Mouse (Mus musculus) forelimb bud, embryonic 11.5 days (tissue): ENCODE measurements around the gene Dgcr2.

Source experiments
- DNase-seq: peaks from one replicate; pipeline ENCODE4 v3.0.0-alpha.2; 2012; ENCODE audit warnings: low read depth, low spot score

Dgcr2 gene

DNA sequence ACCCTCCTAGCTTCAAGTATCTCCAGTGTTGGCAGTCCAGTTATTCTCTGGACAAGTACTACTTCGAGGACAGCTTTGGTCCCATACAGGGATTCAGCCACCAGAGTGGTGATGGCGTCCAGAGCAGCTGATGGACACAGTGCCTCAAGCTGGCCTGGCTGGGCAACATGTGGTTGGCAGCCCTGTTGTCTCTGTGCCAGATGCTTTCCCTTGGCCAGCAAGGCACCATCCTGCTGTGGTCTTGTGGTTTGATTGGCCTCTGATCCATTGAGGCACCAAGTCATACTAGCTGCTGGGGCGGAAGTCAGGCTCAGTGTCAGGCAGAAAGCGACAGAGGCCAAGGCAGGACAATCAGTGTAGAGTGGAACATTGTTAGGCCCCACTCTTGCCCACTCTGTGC is 89.2 kb downstream of the Dgcr2 start:
- no peak for DNase-seq

DNA sequence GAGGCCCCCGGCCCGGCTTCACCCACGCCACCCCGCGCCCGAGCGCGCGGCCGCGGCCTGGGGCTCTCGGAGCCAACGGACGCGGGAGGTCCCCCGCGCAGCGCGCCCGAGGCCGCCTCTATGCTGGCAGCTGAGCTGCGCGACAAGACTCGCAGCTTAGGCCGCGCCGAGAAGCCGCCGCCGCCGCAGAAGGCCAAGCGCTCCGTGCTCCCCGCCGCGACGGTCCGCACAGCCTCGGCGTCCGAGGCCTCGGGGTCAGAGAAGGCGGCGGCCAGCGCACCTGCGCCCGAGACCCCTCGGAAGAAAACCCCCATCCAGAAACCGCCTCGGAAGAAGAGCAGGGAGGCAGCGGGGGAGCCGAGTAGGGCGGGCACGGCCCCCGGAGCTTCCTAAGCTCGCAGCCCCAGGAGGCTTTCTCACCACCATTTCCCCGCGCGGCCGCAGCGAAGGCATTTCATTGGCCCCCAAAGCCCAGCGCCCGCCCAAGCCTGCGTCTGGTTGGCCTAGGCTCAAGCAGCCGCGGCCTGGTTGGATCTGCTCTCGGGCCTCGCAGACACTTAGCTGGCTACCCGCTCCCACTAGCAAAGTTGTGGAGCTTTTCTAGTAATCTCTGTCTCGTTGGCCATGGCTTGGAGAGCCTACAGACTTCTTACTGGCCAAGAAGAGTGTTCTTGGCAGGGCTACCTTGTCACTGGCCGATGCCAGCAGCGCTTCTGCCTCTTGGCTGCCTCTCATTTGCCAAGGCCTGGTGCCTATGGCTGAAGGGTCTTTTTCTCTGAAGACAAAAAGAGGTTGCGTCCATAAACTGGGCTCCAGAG is 91.0 kb downstream of the Dgcr2 start:
- DNase-seq, result peak; percentile 87

DNA sequence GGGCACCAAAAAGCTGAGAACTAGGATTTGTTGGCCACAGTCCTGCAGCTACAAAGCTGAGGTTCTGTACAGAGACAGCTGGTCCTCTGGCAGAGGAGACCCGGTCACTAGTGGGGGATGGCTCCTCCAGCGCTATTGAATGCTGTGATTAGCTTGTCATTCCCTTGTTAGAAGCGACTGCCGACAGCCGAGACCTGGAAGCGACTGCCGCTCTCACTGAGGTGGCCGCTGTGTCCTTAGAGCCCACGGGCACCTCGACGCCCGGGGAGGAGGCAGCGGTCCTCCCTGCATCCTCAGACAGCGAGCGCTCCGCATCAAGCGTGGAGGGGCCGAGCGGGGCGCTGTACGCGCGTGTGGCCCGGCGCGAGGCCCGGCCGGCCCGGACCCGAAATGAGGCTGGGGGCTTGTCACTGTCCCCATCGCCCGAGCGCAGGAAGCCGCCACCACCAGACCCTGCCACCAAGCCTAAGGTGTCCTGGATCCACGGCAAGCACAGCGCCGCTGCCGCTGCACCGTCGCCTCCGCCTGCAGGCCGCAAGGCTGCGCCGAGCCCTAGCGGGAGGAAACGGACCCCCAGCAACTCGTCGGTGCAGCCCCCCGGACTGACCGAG is 91.7 kb downstream of the Dgcr2 start:
- no peak for DNase-seq

DNA sequence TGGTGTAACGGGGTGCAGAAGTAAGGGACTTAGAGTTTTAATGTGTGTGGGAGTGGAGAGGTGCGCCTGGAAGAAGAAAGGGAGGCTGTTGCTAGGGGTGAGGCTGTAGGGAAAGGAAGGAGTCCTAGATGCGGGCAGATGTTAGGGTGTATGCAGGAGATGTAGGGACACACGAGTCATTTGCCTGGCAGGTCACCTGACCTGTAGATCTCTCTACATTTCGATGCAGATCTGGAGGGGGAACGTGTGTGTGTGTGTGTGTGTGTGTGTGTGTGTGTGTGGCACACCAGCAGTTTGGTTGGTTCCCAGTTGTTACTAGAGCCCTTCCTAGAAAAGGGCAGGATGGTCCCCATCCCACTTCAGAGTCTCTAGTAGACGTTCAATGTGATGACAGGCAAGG is 93.4 kb downstream of the Dgcr2 start:
- no peak for DNase-seq

DNA sequence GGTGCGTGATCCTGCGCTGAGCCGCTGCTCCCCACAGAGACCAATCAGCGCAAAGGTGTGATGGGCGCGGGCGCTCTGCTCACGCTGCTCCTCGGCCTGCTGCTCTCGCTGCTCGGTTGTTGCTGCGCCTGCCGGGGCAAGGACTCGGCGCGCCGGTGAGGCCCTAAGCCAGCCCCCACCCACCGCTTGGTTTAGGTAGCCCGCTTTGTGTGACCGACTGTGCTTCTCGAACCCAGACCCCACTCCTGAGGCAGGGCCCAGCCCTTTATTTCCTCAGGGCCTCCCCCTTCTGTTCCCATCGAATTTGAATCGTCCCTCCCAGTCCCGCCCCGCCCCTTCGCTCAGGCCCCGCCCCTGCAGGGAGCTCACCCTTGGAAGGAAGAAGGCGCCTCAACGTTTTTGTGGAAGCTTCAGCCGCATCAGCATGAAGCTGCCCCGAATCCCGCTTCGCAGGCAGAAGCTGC is 93.9 kb downstream of the Dgcr2 start:
- peak; percentile 54 for DNase-seq

DNA sequence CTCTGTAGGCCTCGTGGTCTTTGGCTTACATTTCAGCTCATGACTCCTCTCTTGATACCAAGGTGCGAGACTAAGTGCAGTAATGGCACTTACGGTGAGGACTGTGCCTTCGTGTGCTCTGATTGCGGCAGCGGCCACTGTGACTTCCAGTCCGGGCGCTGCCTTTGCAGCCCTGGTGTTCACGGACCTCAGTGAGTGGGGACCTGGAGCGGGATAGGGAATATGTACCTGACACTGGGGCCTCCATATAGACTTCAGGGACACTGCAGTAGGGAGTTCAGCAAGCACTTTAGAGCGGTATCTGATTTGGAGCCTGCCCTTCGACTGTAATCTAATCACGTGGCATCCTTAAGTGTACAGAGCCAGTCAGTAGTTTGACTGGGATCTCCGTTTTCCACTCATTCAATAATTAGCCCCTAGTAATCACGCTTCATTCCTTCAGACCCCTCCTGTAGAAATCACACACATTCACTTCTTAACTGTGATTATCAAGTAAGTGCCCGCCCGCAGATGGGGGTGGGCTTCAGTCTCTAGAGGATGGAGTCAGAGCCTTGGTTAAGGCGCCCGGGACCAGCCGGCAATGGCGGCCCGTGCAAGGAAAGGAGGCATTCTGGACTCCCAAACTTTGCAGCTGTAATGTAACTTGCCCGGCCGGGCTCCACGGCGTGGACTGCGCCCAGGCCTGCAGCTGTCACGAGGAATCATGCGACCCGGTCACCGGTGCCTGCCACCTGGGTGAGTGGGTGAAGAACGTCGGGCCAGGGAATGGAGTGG is 94.5 kb downstream of the Dgcr2 start:
- DNase-seq, result no peak

DNA sequence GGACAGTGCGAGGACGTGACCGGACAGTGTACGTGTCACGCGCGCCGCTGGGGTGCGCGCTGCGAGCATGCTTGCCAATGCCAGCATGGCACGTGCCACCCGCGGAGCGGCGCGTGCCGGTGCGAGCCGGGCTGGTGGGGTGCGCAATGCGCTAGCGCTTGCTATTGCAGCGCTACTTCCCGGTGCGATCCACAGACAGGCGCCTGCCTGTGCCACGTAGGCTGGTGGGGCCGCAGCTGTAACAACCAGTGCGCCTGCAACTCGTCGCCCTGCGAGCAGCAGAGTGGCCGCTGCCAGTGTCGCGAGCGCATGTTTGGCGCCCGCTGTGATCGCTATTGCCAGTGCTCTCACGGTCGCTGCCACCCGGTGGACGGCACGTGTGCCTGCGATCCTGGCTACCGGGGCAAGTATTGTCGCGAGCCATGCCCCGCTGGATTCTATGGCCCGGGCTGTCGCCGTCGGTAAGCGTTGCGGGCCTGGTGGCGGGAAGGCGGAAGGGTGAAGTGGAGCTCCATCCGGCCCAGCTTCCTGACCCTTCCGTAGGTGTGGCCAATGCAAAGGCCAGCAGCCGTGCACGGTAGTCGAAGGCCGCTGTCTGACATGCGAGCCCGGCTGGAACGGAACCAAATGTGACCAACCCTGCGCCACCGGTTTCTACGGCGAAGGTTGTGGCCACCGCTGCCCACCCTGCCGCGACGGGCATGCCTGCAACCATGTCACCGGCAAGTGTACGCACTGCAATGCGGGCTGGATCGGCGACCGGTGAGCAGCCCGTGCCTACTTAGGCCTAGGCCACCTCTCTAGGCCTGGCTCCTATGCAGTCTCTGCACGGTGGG is 95.3 kb downstream of the Dgcr2 start:
- DNase-seq, result no peak

DNA sequence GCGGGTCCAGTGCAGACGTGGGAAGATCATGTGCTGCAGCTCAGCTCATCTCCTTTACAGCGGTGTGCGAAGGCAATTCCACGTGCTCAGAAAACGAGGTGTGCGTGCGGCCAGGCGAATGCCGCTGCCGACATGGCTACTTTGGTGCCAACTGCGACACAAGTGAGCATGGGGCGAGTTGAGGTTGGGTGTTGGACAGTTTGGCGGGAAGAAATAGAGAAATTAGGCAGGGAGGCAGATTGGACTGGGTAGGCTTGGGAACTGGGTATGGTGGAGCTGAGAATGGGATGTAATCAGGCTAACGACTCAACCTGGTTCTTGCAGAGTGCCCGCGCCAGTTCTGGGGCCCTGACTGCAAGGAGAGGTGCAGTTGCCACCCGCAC is 95.9 kb downstream of the Dgcr2 start:
- DNase-seq, result no peak

DNA sequence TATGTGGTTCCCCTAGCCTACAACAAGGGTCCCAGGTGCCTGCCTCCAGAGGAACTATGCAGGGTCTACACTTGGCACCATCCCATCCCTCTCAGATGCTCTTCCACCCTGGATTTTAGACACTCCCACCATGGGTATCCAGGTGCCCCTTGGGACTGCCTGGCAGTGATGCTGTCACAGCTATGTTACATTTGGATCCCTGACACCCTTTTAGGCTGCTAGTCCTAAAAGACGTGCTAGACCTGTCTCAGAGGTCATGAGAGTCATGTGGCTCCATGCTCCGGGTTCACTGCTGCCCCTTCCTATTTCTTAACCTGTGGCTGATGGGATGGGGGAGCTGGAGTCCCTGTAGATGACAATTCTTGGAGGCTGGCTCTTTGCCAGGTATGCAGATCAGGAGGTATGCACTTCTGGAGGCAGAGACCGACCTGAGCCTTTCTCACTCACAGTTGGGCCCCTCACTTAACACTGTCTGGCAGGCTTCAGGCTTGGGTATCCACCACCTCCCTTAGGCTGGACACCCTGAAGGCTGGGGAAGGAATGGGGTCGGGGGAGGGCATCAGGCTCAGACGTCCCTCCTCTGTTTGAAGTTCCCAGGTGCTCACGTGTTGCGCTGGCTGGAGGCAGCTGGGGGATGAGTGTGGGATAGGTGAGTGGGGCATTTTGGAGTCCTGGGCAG is 96.4 kb downstream of the Dgcr2 start:
- no peak for DNase-seq

DNA sequence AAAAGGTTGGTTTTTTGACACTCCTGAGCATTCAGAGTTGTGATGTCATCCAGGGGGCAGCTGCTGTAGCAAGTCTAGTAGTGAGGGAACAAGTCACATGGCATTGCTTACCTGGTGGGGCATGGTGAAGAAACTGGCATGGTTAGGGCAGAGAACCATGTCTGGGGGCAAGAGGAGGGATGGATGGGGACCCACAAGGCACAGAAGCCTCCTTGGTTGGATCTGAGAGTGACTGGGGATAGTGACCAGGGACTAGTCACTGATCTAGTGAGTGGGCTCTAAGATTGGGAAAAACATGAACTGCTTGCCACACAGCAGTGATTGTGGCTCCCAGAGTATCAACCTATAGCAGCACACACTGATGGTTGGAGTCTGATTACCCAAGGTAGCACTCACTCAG is 98.8 kb downstream of the Dgcr2 start:
- no peak for DNase-seq

DNA sequence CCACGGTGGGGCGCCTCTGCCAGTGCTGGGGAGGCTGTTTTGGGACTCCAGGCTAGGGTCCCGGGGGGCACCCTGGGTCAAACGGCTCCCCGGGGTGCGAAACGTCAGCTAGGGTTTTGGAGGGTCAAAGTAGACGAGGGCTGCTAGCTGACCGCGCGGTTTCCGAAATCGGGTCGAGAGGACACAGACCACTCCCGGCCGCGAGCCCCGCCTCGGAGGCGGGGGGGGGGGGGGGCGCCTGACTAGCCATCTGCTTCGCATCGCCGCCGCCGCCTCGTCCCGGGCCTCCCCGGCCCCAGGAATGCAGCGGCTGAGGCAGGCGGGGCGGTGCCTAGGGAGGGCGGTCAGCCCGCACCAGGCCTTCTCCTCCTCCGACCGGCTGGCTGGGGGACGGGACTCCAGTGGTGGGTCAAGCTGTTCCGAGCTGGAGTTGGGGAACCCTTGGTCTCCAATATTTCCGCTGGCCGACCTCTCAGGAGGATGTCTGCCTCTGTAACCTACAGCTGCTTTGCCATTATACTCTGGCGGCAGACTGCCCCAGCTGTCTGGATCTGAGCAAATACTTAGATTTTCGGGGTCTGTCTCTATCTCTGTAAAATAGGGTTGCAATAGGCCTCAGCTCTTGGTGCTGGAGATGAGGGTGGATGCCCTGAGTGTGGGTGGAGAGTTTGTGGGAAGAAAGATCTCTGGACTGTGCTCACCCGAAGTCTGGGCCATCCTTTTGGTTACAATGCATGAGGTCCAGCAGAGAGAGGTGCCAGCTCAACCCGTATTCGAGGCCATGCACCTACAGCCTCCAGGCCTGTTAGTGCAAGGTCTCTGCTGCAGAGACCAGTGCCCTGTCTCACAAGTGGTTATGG is 99.8 kb downstream of the Dgcr2 start:
- DNase-seq, result peak; percentile 47

DNA sequence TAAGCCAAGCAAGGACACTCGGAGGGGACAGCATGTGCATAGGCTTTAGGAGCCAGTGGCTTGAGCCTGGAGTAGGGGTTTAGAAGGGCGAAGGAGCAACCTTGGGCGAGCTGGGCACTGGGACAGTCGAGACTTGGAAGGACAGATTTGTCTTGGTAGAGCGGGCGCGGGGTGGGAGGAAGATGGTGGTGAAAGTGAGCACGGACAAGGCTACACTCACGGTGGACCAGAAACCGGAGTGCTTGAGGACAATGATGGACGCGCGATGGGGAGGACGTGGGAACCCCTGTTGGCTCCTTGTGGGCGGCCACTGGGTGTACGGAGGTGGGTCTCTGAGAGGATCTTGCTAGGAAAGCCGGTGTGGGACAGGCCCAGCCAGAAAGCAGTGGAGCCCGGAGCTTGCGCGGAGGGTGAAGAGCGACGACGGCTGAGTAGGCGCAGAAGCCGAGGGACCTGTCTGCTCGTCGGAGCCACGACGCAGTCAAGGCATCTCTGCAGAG is 100.5 kb downstream of the Dgcr2 start:
- peak; percentile 46 for DNase-seq

DNA sequence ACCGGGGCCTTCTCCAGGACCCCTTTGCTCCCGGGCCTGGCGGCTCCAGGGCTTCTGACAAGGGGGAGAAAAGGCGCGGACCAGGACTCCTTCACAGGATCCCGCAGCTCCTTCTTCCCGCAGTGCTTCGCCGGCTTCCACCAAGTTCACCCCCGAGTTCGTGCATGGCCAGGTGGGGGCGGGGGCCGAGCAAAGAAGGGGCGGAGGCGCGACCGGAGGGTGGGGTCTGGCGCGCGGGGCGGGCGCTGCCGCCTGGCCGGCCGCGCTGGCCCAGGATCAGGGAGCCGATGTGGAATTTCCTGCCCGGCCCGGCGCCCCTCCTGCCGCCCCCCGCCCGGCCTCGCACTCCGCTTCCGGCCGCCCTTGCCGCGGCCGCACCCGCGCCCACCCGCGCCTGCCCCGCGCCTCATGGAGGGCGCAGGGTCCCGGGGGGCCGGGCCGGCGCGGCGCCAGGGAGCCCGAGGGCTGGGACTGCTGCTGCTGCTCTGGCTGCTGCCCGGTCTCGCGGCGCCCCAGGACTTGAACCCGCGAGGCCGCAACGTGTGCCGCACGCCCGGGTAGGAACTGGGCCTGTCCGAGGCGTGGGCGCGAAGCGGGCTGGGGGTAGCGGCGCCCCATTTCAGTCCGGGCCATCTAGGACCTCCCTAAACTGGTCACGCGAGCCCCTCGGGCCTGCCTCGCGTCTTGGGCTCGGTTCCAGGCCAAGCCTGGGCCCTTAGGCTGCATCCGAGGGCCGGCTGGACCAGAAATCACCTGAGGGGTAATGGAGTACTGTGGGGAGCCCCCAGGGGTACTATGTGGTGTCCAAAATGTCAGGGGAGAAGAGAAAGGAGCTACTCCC is 101.2 kb downstream of the Dgcr2 start, which contains the start of gene Scarf2:
Gene Scarf2 (plus strand): TSS at position 312 of the 841 bp plus-strand sequence.
- peak; percentile 71 for DNase-seq

DNA sequence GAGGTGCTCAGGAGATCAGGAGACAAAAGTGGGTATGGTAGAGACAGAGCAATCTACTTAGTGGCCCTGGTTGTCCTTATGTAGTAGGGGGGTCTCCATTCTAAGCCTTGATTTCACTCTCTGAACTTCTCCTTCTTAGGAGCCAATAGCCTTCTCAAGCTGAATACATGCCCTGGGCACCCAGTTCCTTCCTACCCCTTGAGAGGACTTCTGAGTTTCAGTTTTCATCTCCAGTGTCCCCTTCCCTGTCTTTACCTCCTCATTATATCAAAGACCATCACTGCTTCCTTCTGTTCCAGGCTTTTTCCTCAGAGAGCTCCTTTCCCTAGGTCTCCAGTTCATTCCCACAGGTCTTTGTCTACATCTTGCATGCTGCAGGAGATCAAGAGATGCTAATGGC is 101.8 kb downstream of the Dgcr2 start:
- DNase-seq, result no peak

DNA sequence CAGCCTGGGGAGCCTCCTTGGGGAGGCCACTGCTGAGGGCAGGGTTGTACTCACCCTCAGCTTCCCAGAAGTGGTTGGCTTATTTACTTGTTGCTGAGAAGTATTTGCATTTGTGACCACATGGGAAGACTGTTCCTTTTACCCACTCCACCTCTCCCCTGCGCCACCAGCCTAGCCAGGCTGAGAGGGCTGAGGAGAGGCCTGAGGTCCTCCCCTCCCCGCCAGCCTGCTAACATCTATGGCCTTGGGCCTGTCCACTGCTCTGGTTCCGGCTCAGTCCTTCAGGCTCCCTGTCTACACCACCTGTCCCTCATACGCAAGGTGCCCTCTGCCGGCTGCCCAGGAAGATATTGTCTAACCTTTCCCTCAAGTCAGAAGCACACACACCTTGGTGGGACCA is 102.7 kb downstream of the Dgcr2 start:
- DNase-seq, result no peak

DNA sequence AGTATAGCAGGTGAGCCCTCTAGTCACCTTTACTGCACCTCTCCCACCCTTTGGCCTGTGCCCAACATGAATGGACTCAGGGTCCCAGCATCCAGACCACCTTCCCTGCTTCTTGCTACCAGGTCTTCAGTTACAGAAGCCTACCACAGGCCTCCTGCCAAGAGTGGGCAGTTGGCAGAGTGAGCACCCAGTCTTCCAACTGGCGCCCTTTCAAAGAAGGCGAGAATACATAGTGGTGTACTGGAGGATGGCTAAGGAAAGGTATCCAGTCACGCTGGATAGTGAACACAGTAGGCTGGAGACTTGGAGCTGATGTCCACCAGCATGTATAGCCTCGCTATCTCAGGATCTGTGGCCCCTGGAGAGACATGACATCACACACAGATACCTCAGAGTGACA is 104.3 kb downstream of the Dgcr2 start:
- DNase-seq, result no peak

DNA sequence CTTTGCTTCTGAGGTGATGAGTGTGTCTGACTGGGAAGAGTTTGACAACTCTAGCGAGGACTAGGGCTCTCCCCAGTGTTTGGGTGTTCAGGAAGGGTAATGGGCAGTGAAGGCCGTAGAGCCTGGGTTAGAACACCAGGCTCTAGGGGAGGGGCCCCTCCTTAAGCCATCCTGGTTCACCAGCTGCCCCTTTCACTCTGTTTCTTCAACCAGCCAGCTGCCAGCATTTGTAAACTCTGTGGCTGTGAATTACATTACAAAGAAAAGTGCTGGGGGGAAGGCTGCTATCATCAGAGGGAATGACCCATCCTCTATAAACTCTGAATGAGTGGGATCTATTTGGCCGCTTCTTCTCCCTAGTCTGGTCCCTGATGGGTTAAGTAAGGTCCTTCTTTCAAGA is 105.6 kb downstream of the Dgcr2 start:
- DNase-seq, result no peak
